Mouse (Mus musculus) CH12.LX (cell line): ENCODE results near the gene Vwa7. TPM values are rescaled to one million over a fixed set of nuclear protein-coding genes. Genes with fewer than 3 reads are reported as not detected.

ENCODE experiments used
- DNase-seq: peaks from one replicate; pipeline ENCODE4 v3.0.0-alpha.2; 2013; ENCODE audit errors: extremely low read depth
- H3K27ac ChIP-seq: 2 replicates; pipeline ENCODE4 v1.5.1; 2012; ENCODE audit warnings: low read depth, mild to moderate bottlenecking, control low read depth, moderate library complexity; ENCODE audit not compliant: insufficient read depth
- H3K27me3 ChIP-seq: replicated peaks from 2 replicates; pipeline ENCODE3; 2012; ENCODE audit warnings: inconsistent platforms
- H3K36me3 ChIP-seq, 2 experiments: replicated peaks in 1 of 2; 2 replicates each; pipeline versions ENCODE3 to v1.6.1; 2012; ENCODE audit warnings: inconsistent platforms in 1 of 2, low read length in 1 of 2, mild to moderate bottlenecking in 1 of 2, mixed read lengths in 1 of 2, moderate library complexity in 1 of 2; ENCODE audit not compliant: control insufficient read depth in 1 of 2, insufficient read depth in 1 of 2
- H3K4me1 ChIP-seq, 2 experiments: 2 replicates each; pipeline ENCODE4 v1.6.1; 2012; ENCODE audit warnings: inconsistent platforms in 1 of 2, moderate library complexity in 1 of 2; ENCODE audit not compliant: insufficient read depth in 2 of 2, control insufficient read depth in 1 of 2
- H3K4me2 ChIP-seq: 2 replicates; pipeline ENCODE4 v1.6.1; 2012; ENCODE audit warnings: low read depth, mild to moderate bottlenecking, control low read depth; ENCODE audit not compliant: poor library complexity, insufficient read depth, severe bottlenecking
- H3K4me3 ChIP-seq, 3 experiments: fragments of 150-350 bp in 1 of 3; sonication (generic) in 1 of 3; replicated peaks in 1 of 3; 2 replicates each; pipeline versions ENCODE3 to v1.5.1; 2011 to 2012; ENCODE audit warnings: low read depth in 2 of 3, low read length in 2 of 3, mild to moderate bottlenecking in 2 of 3, moderate library complexity in 2 of 3, control low read depth in 1 of 3, improper control_type of control experiment in 1 of 3, inconsistent platforms in 1 of 3, mixed read lengths in 1 of 3; ENCODE audit not compliant: poor library complexity in 1 of 3
- H3K79me2 ChIP-seq: replicated peaks from 2 replicates; pipeline ENCODE4 v1.6.1; 2012; ENCODE audit warnings: mild to moderate bottlenecking, moderate library complexity; ENCODE audit not compliant: control insufficient read depth, poor library complexity, insufficient read depth, severe bottlenecking; ENCODE audit errors: extremely low read depth
- H3K9ac ChIP-seq: 2 replicates; pipeline ENCODE4 v1.6.1; 2012; ENCODE audit warnings: low read depth, mild to moderate bottlenecking, control low read depth, moderate library complexity; ENCODE audit not compliant: insufficient read depth
- H3K9me3 ChIP-seq: replicated peaks from 2 replicates; pipeline ENCODE3; 2012; ENCODE audit warnings: low read length, inconsistent platforms, mixed read lengths
- BHLHE40 ChIP-seq: IDR thresholded peaks from 2 replicates; pipeline ENCODE4 v1.6.1; 2011; ENCODE audit warnings: mild to moderate bottlenecking, low read depth, low read length, improper control_type of control experiment
- CHD2 ChIP-seq: IDR thresholded peaks from 2 replicates; pipeline ENCODE4 v1.6.1; 2011; ENCODE audit warnings: low read length, improper control_type of control experiment
- CTCF ChIP-seq, 2 experiments: IDR thresholded peaks in 1 of 2; conservative IDR thresholded peaks in 1 of 2; 2 replicates each; pipeline ENCODE4 v1.5.1; 2011 to 2012; ENCODE audit warnings: low read depth in 2 of 2, low read length in 2 of 2, improper control_type of control experiment in 1 of 2, inconsistent platforms in 1 of 2, mild to moderate bottlenecking in 1 of 2, moderate library complexity in 1 of 2
- E2F4 ChIP-seq: IDR thresholded peaks from 2 replicates; pipeline ENCODE4 v1.6.1; 2011; ENCODE audit warnings: low read depth, low read length, improper control_type of control experiment; ENCODE audit not compliant: insufficient replicate concordance
- EP300 ChIP-seq: IDR thresholded peaks from 2 replicates; pipeline ENCODE4 v1.6.1; 2011; ENCODE audit warnings: low read length, improper control_type of control experiment
- ETS1 ChIP-seq: conservative IDR thresholded peaks from 2 replicates; pipeline ENCODE4 v1.6.1; 2012; ENCODE audit warnings: low read depth, mild to moderate bottlenecking, inconsistent platforms, low read length, improper control_type of control experiment, moderate library complexity
- GABPA ChIP-seq: IDR thresholded peaks from 2 replicates; pipeline ENCODE4 v1.6.1; 2012; ENCODE audit warnings: low read depth, low read length, improper control_type of control experiment, inconsistent platforms; ENCODE audit not compliant: insufficient replicate concordance
- HCFC1 ChIP-seq: IDR thresholded peaks from 2 replicates; pipeline ENCODE4 v1.6.1; 2012; ENCODE audit warnings: low read depth, mild to moderate bottlenecking, inconsistent platforms, low read length, improper control_type of control experiment
- IRF4 ChIP-seq: IDR thresholded peaks from 2 replicates; pipeline ENCODE4 v1.6.1; 2014; ENCODE audit warnings: low read depth, mild to moderate bottlenecking, inconsistent platforms, low read length, improper control_type of control experiment
- JUN ChIP-seq: IDR thresholded peaks from 2 replicates; pipeline ENCODE4 v1.6.1; 2011; ENCODE audit warnings: low read depth, mild to moderate bottlenecking, low read length, improper control_type of control experiment, moderate library complexity; ENCODE audit not compliant: insufficient read depth
- JUND ChIP-seq: conservative IDR thresholded peaks from 2 replicates; pipeline ENCODE4 v1.6.1; 2011; ENCODE audit warnings: low read depth, low read length, improper control_type of control experiment
- KAT2A ChIP-seq: IDR thresholded peaks from 2 replicates; pipeline ENCODE4 v1.6.1; 2012; ENCODE audit warnings: low read length, improper control_type of control experiment, inconsistent platforms; ENCODE audit not compliant: insufficient replicate concordance
- MAFK ChIP-seq: IDR thresholded peaks from 2 replicates; pipeline ENCODE4 v1.6.1; 2011; ENCODE audit warnings: low read length, improper control_type of control experiment; ENCODE audit not compliant: insufficient replicate concordance
- MAX ChIP-seq: IDR thresholded peaks from 2 replicates; pipeline ENCODE4 v1.6.1; 2011; ENCODE audit warnings: low read length, improper control_type of control experiment
- MAZ ChIP-seq: IDR thresholded peaks from 2 replicates; pipeline ENCODE4 v1.6.1; 2012; ENCODE audit warnings: low read depth, mild to moderate bottlenecking, inconsistent platforms, low read length, improper control_type of control experiment, moderate library complexity
- MEF2A ChIP-seq: IDR thresholded peaks from 2 replicates; pipeline ENCODE4 v1.6.1; 2014; ENCODE audit warnings: low read depth, mild to moderate bottlenecking, inconsistent platforms, low read length, improper control_type of control experiment, borderline replicate concordance
- MXI1 ChIP-seq: IDR thresholded peaks from 2 replicates; pipeline ENCODE4 v1.6.1; 2011; ENCODE audit warnings: mild to moderate bottlenecking, low read depth, low read length, improper control_type of control experiment
- MYC ChIP-seq: IDR thresholded peaks from 2 replicates; pipeline ENCODE4 v1.6.1; 2011; ENCODE audit warnings: low read depth, mild to moderate bottlenecking, improper control_type of control experiment, low read length
- PAX5 ChIP-seq: IDR thresholded peaks from 2 replicates; pipeline ENCODE4 v1.6.1; 2012; ENCODE audit warnings: low read length, inconsistent platforms, mixed read lengths
- POLR2A ChIP-seq: IDR thresholded peaks from 2 replicates; pipeline ENCODE4 v1.6.1; 2011; ENCODE audit warnings: low read depth, mild to moderate bottlenecking, improper control_type of control experiment, low read length
- POLR2AphosphoS2 ChIP-seq: IDR thresholded peaks from 2 replicates; pipeline ENCODE4 v1.6.1; 2011; ENCODE audit warnings: low read depth, low read length, improper control_type of control experiment
- RAD21 ChIP-seq: IDR thresholded peaks from 2 replicates; pipeline ENCODE4 v1.6.1; 2011; ENCODE audit warnings: low read depth, mild to moderate bottlenecking, low read length, improper control_type of control experiment, moderate library complexity
- RCOR1 ChIP-seq: conservative IDR thresholded peaks from 2 replicates; pipeline ENCODE4 v1.6.1; 2012; ENCODE audit warnings: low read depth, mild to moderate bottlenecking, inconsistent platforms, low read length, improper control_type of control experiment
- SIN3A ChIP-seq: IDR thresholded peaks from 2 replicates; pipeline ENCODE4 v1.6.1; 2012; ENCODE audit warnings: low read length, improper control_type of control experiment, inconsistent platforms
- TBP ChIP-seq: conservative IDR thresholded peaks from 2 replicates; pipeline ENCODE4 v1.6.1; 2011; ENCODE audit warnings: low read depth, low read length, improper control_type of control experiment
- TCF12 ChIP-seq: IDR thresholded peaks from 2 replicates; pipeline ENCODE4 v1.6.1; 2014; ENCODE audit warnings: low read depth, mild to moderate bottlenecking, inconsistent platforms, low read length, improper control_type of control experiment
- UBTF ChIP-seq: IDR thresholded peaks from 2 replicates; pipeline ENCODE4 v1.6.1; 2012; ENCODE audit warnings: low read depth, mild to moderate bottlenecking, inconsistent platforms, low read length, improper control_type of control experiment, moderate library complexity
- USF1 ChIP-seq: IDR thresholded peaks from 2 replicates; pipeline ENCODE4 v1.6.1; 2014; ENCODE audit warnings: low read depth, mild to moderate bottlenecking, inconsistent platforms, low read length, improper control_type of control experiment
- USF2 ChIP-seq: conservative IDR thresholded peaks from 2 replicates; pipeline ENCODE4 v1.6.1; 2011; ENCODE audit warnings: low read depth, low read length, improper control_type of control experiment
- ZC3H11A ChIP-seq: IDR thresholded peaks from 2 replicates; pipeline ENCODE4 v1.6.1; 2012; ENCODE audit warnings: low read depth, mild to moderate bottlenecking, inconsistent platforms, low read length, improper control_type of control experiment
- ZKSCAN1 ChIP-seq: IDR thresholded peaks from 2 replicates; pipeline ENCODE4 v1.6.1; 2012; ENCODE audit warnings: low read depth, inconsistent platforms, low read length, improper control_type of control experiment, borderline replicate concordance
- ZMIZ1 ChIP-seq: IDR thresholded peaks from 2 replicates; pipeline ENCODE4 v1.6.1; 2012; ENCODE audit warnings: low read depth, mild to moderate bottlenecking, inconsistent platforms, low read length, improper control_type of control experiment
- ZNF384 ChIP-seq: IDR thresholded peaks from 2 replicates; pipeline ENCODE4 v1.6.1; 2012; ENCODE audit warnings: low read depth, low read length, improper control_type of control experiment, inconsistent platforms
- dilution Hi-C: fragments of 300-500 bp; cut with MboI; formaldehyde crosslinking; loops from 2 replicates; pipeline ENCODE4 v1.14.3; 2020; ENCODE audit warnings: low sequenced_read_pairs; ENCODE audit not compliant: extremely low pct_unique_long_range_greater_than_20kb, extremely low pct_ligation_motif_present
- in situ Hi-C: fragments of 300-500 bp; cut with MboI; formaldehyde crosslinking; loops from 3 replicates; pipeline ENCODE4 v1.14.3; 2019; ENCODE audit warnings: low sequenced_read_pairs, low pct_ligation_motif_present, low pct_unique_long_range_greater_than_20kb, mixed read lengths
- polyA plus RNA-seq: library from polyadenylated mRNA; unstranded; fragments of >175 nt; gene quantifications from 2 replicates; pipeline ENCODE4 v1.2.1, GENCODE M21; 2012; ENCODE audit warnings: low read depth; ENCODE audit not compliant: insufficient read length
- total RNA-seq, 2 experiments: library from RNA; depleted of rRNA; stranded (reverse); fragments of 300-350 nt in 1 of 2; fragments of >200 nt in 1 of 2; gene quantifications; 2 replicates each; pipeline ENCODE4 v1.2.3; 2012 to 2014

Gene Vwa7
- total and polyA plus RNA-seq, 3 experiments, result 0.42 to 1.2 TPM; not detected in 1

DNA sequence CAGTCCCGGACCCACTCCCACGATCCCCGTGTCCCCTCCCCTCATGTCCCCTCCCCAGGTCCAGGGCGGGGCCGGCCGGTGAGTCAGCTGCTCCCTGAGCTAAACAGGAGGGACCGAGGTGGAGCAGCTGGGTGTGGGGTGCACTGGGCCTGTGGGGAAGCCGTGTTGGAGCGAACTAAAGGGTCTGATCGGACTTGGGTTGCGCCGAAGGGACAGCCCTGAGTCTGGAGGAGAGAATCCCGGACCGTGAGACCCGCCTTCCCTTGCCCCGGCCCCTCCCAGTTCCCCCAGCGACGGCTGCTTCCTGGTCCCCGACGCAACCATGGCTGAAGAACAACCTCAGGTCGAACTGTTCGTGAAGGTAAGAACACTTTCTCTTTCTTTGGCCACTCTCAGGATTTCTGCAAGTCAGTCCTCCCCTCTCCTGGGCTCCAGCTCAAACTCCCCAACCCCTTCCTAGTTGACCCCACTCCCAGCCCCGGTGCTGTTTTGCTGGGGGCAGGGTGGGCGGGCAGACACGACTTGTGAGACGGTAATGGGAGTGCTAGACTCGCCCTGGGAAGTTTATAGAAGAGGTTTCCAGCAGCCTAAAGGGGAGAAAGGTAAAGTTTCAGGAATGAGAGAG lies 33.9 kb downstream of the Vwa7 start (continued):
- no peak for TF ChIP-seq USF1
- 0 out of 2 replicates have a peak, but pooled peaks have one; percentile 40 for TF ChIP-seq TBP
- TF ChIP-seq CHD2, result no peak; the same call in 1 of the 2 replicates
- 0 out of 2 replicates have a peak, but pooled peaks have one; percentile 43 for TF ChIP-seq MAZ
- TF ChIP-seq, all 38 proteins: peak for 17

DNA sequence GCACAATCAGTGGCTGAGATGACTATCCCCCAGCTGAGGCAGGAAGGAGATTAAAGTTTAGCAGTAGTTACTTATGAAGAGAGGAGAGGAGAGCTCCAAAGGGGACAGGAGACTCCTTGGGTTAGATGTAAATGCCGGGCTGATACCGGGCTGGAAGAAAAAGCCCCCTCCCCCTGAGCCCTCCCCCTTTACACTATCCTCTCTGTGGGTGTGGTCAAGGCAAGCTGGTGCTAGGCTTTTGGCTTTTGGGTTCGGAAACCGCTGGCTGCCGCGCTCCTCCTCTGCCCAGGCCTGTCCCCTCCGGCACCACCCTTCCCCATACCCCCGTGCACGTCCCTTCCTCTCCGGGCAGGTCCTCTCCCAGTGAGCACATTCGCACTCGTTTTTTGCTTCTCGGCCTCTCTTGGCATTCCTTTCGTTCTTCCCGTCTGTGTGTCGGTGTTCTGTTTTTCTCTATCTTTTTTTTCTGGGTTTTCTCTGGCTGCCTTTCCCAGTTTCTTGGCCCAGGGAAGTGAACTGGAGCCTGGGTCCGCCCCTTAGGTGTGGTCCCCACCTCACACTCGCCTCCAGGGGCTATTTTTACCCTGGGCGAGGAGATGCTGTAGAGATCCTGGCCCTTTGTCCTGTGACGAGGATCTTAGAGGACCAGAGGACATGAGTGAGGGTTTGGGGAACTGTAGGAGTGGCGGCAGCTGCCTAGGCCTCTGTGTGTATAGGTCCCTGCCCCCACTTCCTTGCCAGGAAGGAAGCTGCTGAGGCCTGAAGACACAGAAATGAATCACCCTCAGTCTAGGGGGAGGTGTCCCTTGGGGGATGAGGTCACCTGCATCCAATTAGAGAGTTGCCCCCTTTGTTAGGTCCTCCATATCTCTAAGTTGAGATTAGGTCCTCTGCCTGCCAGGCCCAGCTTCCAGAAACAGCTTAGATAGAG lies 35.0 kb downstream of the Vwa7 start:
- Histone ChIP-seq H3K36me3 (peaks cover 34 to 40% of the 10 kb centered on the region in 2 experiments), H3K4me3 (peak overlapping the region; percentile 79 to 94 (median 86))
- TF ChIP-seq EP300 (peak; percentile 97), RAD21 (no peak; the same call in 1 of the 2 replicates), GABPA (no peak), ZNF384 (peak; percentile 59), POLR2A (peak; percentile 83), USF1 (no peak), TBP (peak; percentile 85), ZKSCAN1 (no peak; the same call in 1 of the 2 replicates), ZMIZ1 (peak; percentile 89), CTCF (conservative IDR thresholded peaks at IDR 0.05 in 1 of 2, IDR thresholded peaks at IDR 0.05 in 1 of 2; ENCODE audit: low read depth in 2 of 2, low read length in 2 of 2) (no peak), MEF2A (peak; percentile 93), E2F4 (0 out of 2 replicates have a peak, but pooled peaks have one; percentile 45), MAZ (peak; percentile 98), JUND (peak; percentile 99), TCF12 (peak; percentile 96), UBTF (peak; percentile 69; the same call in 1 of the 2 replicates), MXI1 (peak; percentile 82), ZC3H11A (no peak), PAX5 (no peak), POLR2AphosphoS2 (peak; percentile 87; the same call in 1 of the 2 replicates), MAX (peak; percentile 80), ETS1 (peak; percentile 95), BHLHE40 (peak; percentile 86), MAFK (peak; percentile 70), HCFC1 (peak; percentile 78), USF2 (no peak), SIN3A (peak; percentile 98; the same call in 1 of the 2 replicates), IRF4 (peak; percentile 99), MYC (peak; percentile 77; the same call in 1 of the 2 replicates), JUN (peak; percentile 100), KAT2A (peak; percentile 81; the same call in 1 of the 2 replicates), RCOR1 (peak; percentile 94), CHD2 (peak; percentile 96)

More for the DNA sequence above, 35.0 kb downstream of the Vwa7 start:
- in situ Hi-C loops (no loop called here), dilution Hi-C loops (no loop called here)
- peak; percentile 99 for DNase-seq
- peak overlapping the region; percentile 96 for H3K27ac ChIP-seq
- peaks cover 27% of the 10 kb centered on the region for H3K79me2 ChIP-seq
- no peaks in the 10 kb centered on the region for H3K27me3 ChIP-seq
- peak overlapping the region; percentile 96 for H3K9ac ChIP-seq
- H3K4me2 ChIP-seq, result peak overlapping the region; percentile 58
- H3K9me3 ChIP-seq, result peaks cover 7% of the 10 kb centered on the region
- H3K4me1 ChIP-seq, result peaks cover 9 to 30% of the 10 kb centered on the region in 2 experiments
